Mouse (Mus musculus): Measurements from ENCODE around the gene Ppp1r37.

GRCm38 (mm10) chr7:19603055-19603454 is 40.2 kb upstream of the Ppp1r37 start:
- TF ChIP-seq CTCF (IDR thresholded peaks at IDR 0.05; ENCODE audit: extremely low read depth, insufficient read length, insufficient replicate concordance, low read depth, low read length): no peak
- no peak for TF ChIP-seq POLR2A (IDR thresholded peaks at IDR 0.05; ENCODE audit: low read depth, low read length)

All from small intestine, adult 2 months (tissue).